Mouse (Mus musculus) bone marrow, adult 2 months (tissue): ENCODE measurements around the gene Myh7. TPM values are rescaled to one million over a fixed set of nuclear protein-coding genes. Genes with fewer than 3 reads are reported as not detected.
"Not testable (repeated sequence)": the region's sequence is repeated elsewhere in the genome, so short reads cannot be mapped to it uniquely, and the experiment has no call there.

Source experiments
- H3K27ac ChIP-seq: fragments of 200-500 bp; 2 replicates; pipeline ENCODE4 v1.5.1; 2012; ENCODE audit warnings: low read depth, mild to moderate bottlenecking, control low read depth, inconsistent platforms, low read length; ENCODE audit not compliant: control insufficient read depth, poor library complexity, insufficient read depth
- H3K4me1 ChIP-seq: fragments of 200-500 bp; 2 replicates; pipeline ENCODE4 v1.6.1; 2011; ENCODE audit warnings: low read length; ENCODE audit not compliant: control insufficient read depth, insufficient read depth
- H3K4me3 ChIP-seq: fragments of 200-500 bp; replicated peaks from 2 replicates; pipeline ENCODE3; 2011; ENCODE audit warnings: mild to moderate bottlenecking, low read depth, low read length, control low read depth; ENCODE audit not compliant: control insufficient read depth
- CTCF ChIP-seq: fragments of 200-500 bp; IDR thresholded peaks from 2 replicates; pipeline ENCODE4 v1.5.1; 2011; ENCODE audit warnings: low read length, control low read depth; ENCODE audit not compliant: control insufficient read depth, insufficient read depth
- POLR2A ChIP-seq: fragments of 200-500 bp; IDR thresholded peaks from 2 replicates; pipeline ENCODE4 v1.6.1; 2011; ENCODE audit warnings: low read depth, mild to moderate bottlenecking, control low read depth, low read length, borderline replicate concordance; ENCODE audit not compliant: control insufficient read depth
- WGBS: fragments of 180-500 bp; shearing (Covaris S2); methylation state at CpG from one replicate; pipeline ENCODE4 v1.1.7; 2018; 5-methylcytosine and 5-hydroxymethylcytosine counted together
- polyA plus RNA-seq: library from polyadenylated mRNA; stranded (reverse); fragments of >200 nt; gene quantifications from 2 replicates; pipeline ENCODE4 v1.2.4, GENCODE M21; 2011; ENCODE audit warnings: low replicate concordance; ENCODE audit not compliant: missing spikeins, insufficient read depth, insufficient read length

The Myh7 gene
- polyA plus RNA-seq, 1 experiment, result not detected

GRCm38 (mm10) chr14:54967874-54968273, 26.6 kb downstream of the Myh7 start:
- no peak overlapping the region for H3K27ac ChIP-seq
- H3K4me3 ChIP-seq, result no peak overlapping the region
- H3K4me1 ChIP-seq, result no peaks in the 10 kb centered on the region
- 82% methylated on average over 3 of the region's 3 CpGs for WGBS
- TF ChIP-seq CTCF (no peak), POLR2A (no peak)

DNA sequence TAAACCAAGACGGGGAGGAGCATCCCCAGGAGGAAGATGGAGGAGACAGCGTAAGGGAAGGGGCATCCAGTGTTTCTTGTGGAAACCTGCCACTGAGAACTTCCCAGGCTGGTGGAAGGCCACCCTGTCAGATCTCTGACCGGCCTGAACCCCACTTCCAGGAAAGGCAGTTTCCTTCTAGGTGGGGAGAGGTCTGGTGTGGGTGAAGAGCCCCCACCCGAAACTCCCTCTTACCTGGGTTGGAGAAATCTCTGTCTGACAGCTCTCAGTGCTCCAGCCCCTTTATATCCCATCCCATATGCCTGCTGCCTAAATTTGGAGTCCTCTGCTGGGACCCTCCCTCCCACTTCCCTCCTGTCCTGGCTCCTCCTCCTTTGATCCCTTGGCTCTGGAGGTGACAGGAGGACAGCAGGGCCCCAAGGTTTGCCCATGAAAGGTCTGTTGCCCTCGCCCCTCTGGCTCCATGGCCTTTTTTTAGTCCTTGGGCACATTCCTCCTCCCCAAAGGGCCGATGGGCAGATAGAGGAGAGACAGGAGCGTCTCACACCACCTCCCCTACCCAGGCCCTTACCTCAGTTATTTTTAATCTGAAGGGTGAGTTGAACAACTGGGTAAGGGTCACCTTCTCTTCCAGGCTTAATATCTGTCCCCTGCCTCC, 28.0 kb downstream of the Myh7 start, which contains the start of gene Myh6:
Myh6 (minus strand) TSS at position 608 of the 658 bp plus-strand sequence.
- TF ChIP-seq CTCF (no peak), POLR2A (no peak)
- H3K4me3 ChIP-seq, result no peak within 1 kb of the TSS
- H3K4me1 ChIP-seq, result no peaks in the 10 kb centered on the region
- H3K27ac ChIP-seq, result no peak within 1 kb of the TSS
- WGBS, result 71% methylated on average over 7 of the region's 7 CpGs

GRCm38 (mm10) chr14:54965631-54966030, 28.8 kb downstream of the Myh7 start:
- Histone ChIP-seq H3K4me3 (no peak overlapping the region), H3K4me1 (no peaks in the 10 kb centered on the region), H3K27ac (no peak overlapping the region)
- TF ChIP-seq POLR2A (no peak), CTCF (no peak)
- 69% methylated on average over 6 of the region's 6 CpGs for WGBS

GRCm38 (mm10) chr14:54965044-54965443, 29.4 kb downstream of the Myh7 start:
- WGBS, result 84% methylated on average over 15 of the region's 15 CpGs
- H3K4me1 ChIP-seq, result no peaks in the 10 kb centered on the region
- H3K27ac ChIP-seq, result no peak overlapping the region
- TF ChIP-seq POLR2A, result no peak
- TF ChIP-seq CTCF, result no peak
- no peak overlapping the region for H3K4me3 ChIP-seq

DNA sequence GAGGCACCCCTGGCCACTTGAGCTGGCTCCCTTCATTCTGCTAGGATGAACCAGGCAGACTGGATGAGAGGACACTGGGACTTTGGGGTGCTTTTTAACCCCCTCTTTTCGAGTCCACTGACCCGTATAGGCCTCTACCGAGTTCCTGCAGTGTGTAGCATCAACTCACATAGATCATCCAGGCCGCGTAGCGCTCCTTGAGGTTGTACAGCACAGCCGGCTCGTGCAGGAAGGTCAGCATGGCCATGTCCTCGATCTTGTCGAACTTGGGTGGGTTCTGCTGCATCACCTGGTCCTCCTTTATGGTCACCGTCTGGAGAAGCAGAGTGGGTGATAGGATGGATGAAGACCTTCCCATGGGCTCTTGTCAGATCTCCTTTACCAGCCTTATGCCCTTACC, 30.7 kb downstream of the Myh7 start:
- no peak overlapping the region for H3K27ac ChIP-seq
- 84% methylated on average over 11 of the region's 11 CpGs for WGBS
- H3K4me3 ChIP-seq, result no peak overlapping the region
- TF ChIP-seq POLR2A (no peak), CTCF (no peak)
- no peaks in the 10 kb centered on the region for H3K4me1 ChIP-seq

GRCm38 (mm10) chr14:54962714-54963113, 31.7 kb downstream of the Myh7 start:
- Histone ChIP-seq H3K4me1 (no peaks in the 10 kb centered on the region), H3K27ac (no peak overlapping the region), H3K4me3 (no peak overlapping the region)
- no peak for TF ChIP-seq POLR2A
- no peak for TF ChIP-seq CTCF
- WGBS, result 85% methylated on average over 7 of the region's 7 CpGs

GRCm38 (mm10) chr14:54961487-54961886, 32.9 kb downstream of the Myh7 start:
- Histone ChIP-seq H3K4me3 (no peak overlapping the region), H3K27ac (no peak overlapping the region), H3K4me1 (no peaks in the 10 kb centered on the region)
- TF ChIP-seq POLR2A (no peak), CTCF (no peak)
- 68% methylated on average over 5 of the region's 5 CpGs for WGBS

DNA sequence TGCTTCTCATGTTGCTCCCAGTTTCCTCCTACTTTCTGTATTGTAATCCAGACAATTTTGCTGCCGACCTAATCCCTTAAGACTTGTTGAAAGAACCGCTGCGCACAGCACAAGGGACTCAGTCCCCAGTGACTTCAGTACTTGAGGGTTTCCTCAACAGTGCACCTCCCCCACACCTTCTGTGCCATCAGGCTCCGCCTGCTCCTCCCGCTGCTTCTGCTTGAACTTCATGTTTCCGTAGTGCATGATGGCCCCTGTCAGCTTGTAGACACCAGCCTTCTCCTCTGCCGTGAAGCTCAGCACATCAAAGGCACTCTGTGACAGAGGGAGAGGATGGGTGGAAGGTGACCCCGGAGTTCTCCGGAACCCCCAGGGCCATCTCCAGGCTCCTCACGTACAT, 33.7 kb downstream of the Myh7 start:
- no peak overlapping the region for H3K27ac ChIP-seq
- 46% methylated on average over 10 of the region's 10 CpGs for WGBS
- no peak for TF ChIP-seq POLR2A
- TF ChIP-seq CTCF, result no peak

DNA sequence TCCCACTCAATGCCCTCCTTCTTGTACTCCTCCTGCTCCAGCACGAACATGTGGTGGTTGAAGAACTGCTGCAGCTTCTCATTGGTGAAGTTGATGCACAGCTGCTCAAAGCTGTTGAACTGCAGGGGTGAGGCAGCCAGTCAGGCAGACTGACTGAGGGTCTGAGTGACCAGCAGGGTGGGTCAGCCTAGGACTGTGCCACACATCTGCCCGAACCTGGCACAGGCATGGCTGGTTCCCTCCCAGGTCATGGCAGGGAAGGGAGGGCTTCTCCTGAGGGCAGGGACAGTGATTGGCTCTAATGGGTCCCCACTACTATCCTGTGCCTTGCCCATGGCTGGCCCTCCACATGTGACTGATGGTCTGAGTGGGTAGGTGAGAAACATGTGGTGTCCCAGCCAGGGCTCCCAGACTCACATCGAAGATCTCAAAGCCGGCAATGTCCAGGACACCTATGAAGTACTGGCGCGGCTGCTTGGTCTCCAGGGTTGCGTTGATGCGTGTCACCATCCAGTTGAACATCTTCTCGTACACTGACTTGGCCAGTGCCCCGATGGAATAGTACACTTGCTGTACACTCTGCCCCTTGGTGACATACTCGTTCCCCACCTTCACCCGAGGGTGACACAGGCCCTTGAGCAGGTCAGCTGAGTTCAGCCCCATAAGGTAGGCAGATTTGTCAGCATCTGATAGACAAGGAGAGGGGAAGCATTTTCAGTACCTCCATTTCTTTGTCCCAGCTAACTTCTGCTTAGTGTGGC, 34.4 kb downstream of the Myh7 start:
- H3K27ac ChIP-seq, H3K4me3 ChIP-seq, H3K4me1 ChIP-seq: not testable (repeated sequence)
- WGBS, result 79% methylated on average over 12 of the region's 12 CpGs

More for the DNA sequence above, 33.7 kb downstream of the Myh7 start:
- Histone ChIP-seq H3K4me1 (no peaks in the 10 kb centered on the region), H3K4me3 (no peak overlapping the region)
